Mouse (Mus musculus) ES-E14 (cell line): ENCODE measurements around the gene Nanos3. TPM values are rescaled to one million over a fixed set of nuclear protein-coding genes. Genes with fewer than 3 reads are reported as not detected.
A peak's percentile ranks its signal among the peaks of the same experiment; 100 is the strongest.

Experiments
- DNase-seq: peaks from one replicate; pipeline ENCODE4 v3.0.0-alpha.2; 2013; ENCODE audit warnings: low read depth, low spot score
- H3K27ac ChIP-seq: 2 replicates; pipeline ENCODE4 v1.5.1; 2012; ENCODE audit warnings: low read depth, mild to moderate bottlenecking, low read length, moderate library complexity, mixed read lengths; ENCODE audit not compliant: poor library complexity, insufficient read depth, severe bottlenecking
- H3K36me3 ChIP-seq: 2 replicates; pipeline ENCODE4 v1.6.1; 2012; ENCODE audit warnings: mild to moderate bottlenecking, low read length, moderate library complexity, mixed read lengths; ENCODE audit not compliant: control insufficient read depth, poor library complexity, insufficient read depth, severe bottlenecking
- H3K4me1 ChIP-seq, 2 experiments: fragments of 150-350 bp in 1 of 2; sonication (generic) in 1 of 2; 2 replicates each; pipeline ENCODE4 v1.6.1; 2012; ENCODE audit warnings: low read length in 2 of 2, mild to moderate bottlenecking in 1 of 2, mixed read lengths in 1 of 2; ENCODE audit not compliant: control insufficient read depth in 2 of 2, insufficient read depth in 2 of 2, poor library complexity in 1 of 2
- H3K4me3 ChIP-seq, 2 experiments: fragments of 150-350 bp in 1 of 2; sonication (generic) in 1 of 2; 2 replicates each; pipeline ENCODE4 v1.5.1; 2012; ENCODE audit warnings: low read length in 2 of 2, low read depth in 1 of 2, mild to moderate bottlenecking in 1 of 2, mixed read lengths in 1 of 2; ENCODE audit not compliant: insufficient read depth in 1 of 2, poor library complexity in 1 of 2, severe bottlenecking in 1 of 2
- H3K9ac ChIP-seq: 2 replicates; pipeline ENCODE4 v1.6.1; 2012; ENCODE audit warnings: low read depth, mild to moderate bottlenecking, low read length, mixed read lengths; ENCODE audit not compliant: poor library complexity, insufficient read depth, severe bottlenecking
- H3K9me3 ChIP-seq: fragments of 150-350 bp; sonication (generic); 2 replicates; pipeline ENCODE4 v1.6.1; 2012; ENCODE audit warnings: low read depth, mild to moderate bottlenecking, low read length; ENCODE audit not compliant: control insufficient read depth, insufficient read depth
- CHD2 ChIP-seq: IDR thresholded peaks from 2 replicates; pipeline ENCODE4 v1.6.1; 2014; ENCODE audit warnings: mild to moderate bottlenecking, low read depth, low read length, inconsistent platforms
- HCFC1 ChIP-seq: IDR thresholded peaks from 2 replicates; pipeline ENCODE4 v1.6.1; 2012; ENCODE audit warnings: low read length, inconsistent platforms, borderline replicate concordance; ENCODE audit not compliant: insufficient read depth
- MAFK ChIP-seq: IDR thresholded peaks from 2 replicates; pipeline ENCODE4 v1.6.1; 2014; ENCODE audit warnings: mild to moderate bottlenecking, low read depth, low read length, inconsistent platforms; ENCODE audit not compliant: insufficient read depth
- ZC3H11A ChIP-seq: IDR thresholded peaks from 2 replicates; pipeline ENCODE4 v1.6.1; 2012; ENCODE audit warnings: low read depth, mild to moderate bottlenecking, inconsistent platforms, low read length, borderline replicate concordance
- ZNF384 ChIP-seq: IDR thresholded peaks from 2 replicates; pipeline ENCODE4 v1.6.1; 2012; ENCODE audit warnings: low read depth, low read length, inconsistent platforms
- in situ Hi-C, 2 experiments: fragments of 600-800 bp; cut with MboI; formaldehyde crosslinking; loops; one replicate each; pipeline ENCODE4 v1.15.1; 2025; ENCODE audit warnings: low sequenced_read_pairs in 2 of 2, inconsistent platforms in 1 of 2; ENCODE audit not compliant: unreplicated experiment in 2 of 2
- total RNA-seq: library from RNA; depleted of rRNA; stranded (reverse); fragments of 300-350 nt; gene quantifications from 2 replicates; pipeline ENCODE4 v1.2.3, GENCODE M21; 2012

Nanos3 gene
- total RNA-seq, 1 experiment: 7.0 TPM

GRCm38 (mm10) chr8:84137848-84138247 lies 47.2 kb downstream of the Nanos3 start:
- in situ Hi-C loops: no loop called here
- Histone ChIP-seq H3K36me3 (peaks cover 68% of the 10 kb centered on the region), H3K9me3 (no peaks in the 10 kb centered on the region), H3K27ac (no peak overlapping the region), H3K4me3 (no peak overlapping the region), H3K4me1 (no peaks in the 10 kb centered on the region), H3K9ac (no peak overlapping the region)
- TF ChIP-seq ZC3H11A (no peak), CHD2 (peak; percentile 75; the same call in 1 of the 2 replicates), HCFC1 (peak; percentile 92), MAFK (no peak), ZNF384 (no peak)
- peak; percentile 22 for DNase-seq

DNA sequence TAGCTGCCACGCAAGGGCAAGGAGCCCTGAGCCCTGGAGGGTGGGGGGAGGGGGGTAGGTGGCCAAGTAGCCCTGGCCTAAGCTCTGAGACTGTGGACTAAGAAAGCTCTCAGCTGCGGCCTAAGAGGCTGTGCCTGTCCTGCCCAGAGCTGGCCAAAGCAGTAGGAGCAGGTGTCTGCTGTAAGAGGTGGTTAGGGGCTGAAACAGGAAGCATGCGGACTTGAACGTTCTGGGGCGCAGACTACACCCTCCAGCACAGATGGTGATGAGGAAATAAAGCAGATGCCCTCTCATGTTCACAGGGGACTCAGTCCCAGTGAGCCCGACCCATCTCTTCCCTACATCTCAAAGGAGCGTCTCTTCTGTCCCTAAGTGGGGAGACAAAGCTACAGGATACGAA lies 52.8 kb downstream of the Nanos3 start:
- DNase-seq: no peak
- Histone ChIP-seq H3K36me3 (peaks cover 38% of the 10 kb centered on the region), H3K9ac (no peak overlapping the region), H3K9me3 (no peaks in the 10 kb centered on the region), H3K4me3 (no peak overlapping the region), H3K4me1 (peaks cover 2 to 16% of the 10 kb centered on the region in 2 experiments; a peak in 1 of 4 replicates), H3K27ac (no peak overlapping the region)
- in situ Hi-C loops: no loop called here
- TF ChIP-seq MAFK (no peak), ZNF384 (no peak), ZC3H11A (no peak), CHD2 (no peak)

GRCm38 (mm10) chr8:84130806-84131205 lies 54.2 kb downstream of the Nanos3 start:
- Histone ChIP-seq H3K9ac (peak overlapping the region; percentile 45), H3K9me3 (no peaks in the 10 kb centered on the region), H3K27ac (no peak overlapping the region), H3K4me1 (peaks cover 2 to 25% of the 10 kb centered on the region in 2 experiments; a peak in 1 of 4 replicates), H3K4me3 (peak overlapping the region; percentile 37 to 41), H3K36me3 (peaks cover 25% of the 10 kb centered on the region)
- in situ Hi-C loops: no loop called here
- DNase-seq: no peak
- no peak for TF ChIP-seq CHD2
- TF ChIP-seq HCFC1: no peak
- TF ChIP-seq ZC3H11A: no peak
- TF ChIP-seq ZNF384: no peak
- no peak for TF ChIP-seq MAFK

DNA sequence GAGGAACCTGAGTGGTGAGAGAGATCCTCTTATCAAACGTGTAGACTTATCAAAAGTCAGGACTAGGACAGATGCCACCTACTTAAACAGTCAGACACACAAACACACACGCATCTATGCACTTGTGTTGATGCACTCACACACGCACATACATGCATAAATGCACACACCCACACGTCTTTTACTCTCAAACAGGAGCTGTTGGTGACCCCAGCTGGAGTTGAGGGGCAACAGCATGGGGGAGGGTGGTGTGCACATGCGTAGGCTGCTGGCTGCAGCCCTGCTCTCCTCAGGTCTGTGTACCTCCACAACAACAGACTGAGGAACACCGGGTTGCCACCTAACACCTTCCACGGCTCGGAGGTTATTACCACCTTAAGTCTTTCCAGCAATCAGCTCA lies 56.7 kb downstream of the Nanos3 start:
- in situ Hi-C loops: no loop called here
- H3K9me3 ChIP-seq: no peaks in the 10 kb centered on the region
- H3K36me3 ChIP-seq: peaks cover 6% of the 10 kb centered on the region; the same call in 1 of the 2 replicates
- no peak for TF ChIP-seq MAFK
- no peak for TF ChIP-seq CHD2
- no peak for TF ChIP-seq ZC3H11A
- no peak for TF ChIP-seq HCFC1
- no peak for TF ChIP-seq ZNF384
- H3K27ac ChIP-seq: no peak overlapping the region
- H3K4me1 ChIP-seq: peaks cover 2 to 29% of the 10 kb centered on the region in 2 experiments; a peak in 1 of 4 replicates
- no peak overlapping the region for H3K9ac ChIP-seq
- no peak overlapping the region for H3K4me3 ChIP-seq
- no peak for DNase-seq
